In genomic region chr13:59119596-59120394, GRCm38 (mm10) we compare ENCODE assay signal across 26 mouse cellular contexts.
A peak's percentile ranks its signal among the peaks of the same experiment; 100 is the strongest.
DNase-seq lines count a peak whose midpoint lies in the region; ATAC-seq and TF ChIP-seq lines count a peak whose summit lies in the region.
"Had no signal": no experiment of that assay in that cellular context is flagged by ENCODE, and none has a peak within 500 bp of the region (broad histone marks: within the 10 kb centered on the region; RNA-seq: fewer than 3 reads in every experiment).

No protein-coding gene starts in this region.

- no peak for TF ChIP-seq CTCF in kidney, postnatal 0 days (IDR thresholded peaks at IDR 0.05; ENCODE audit: low read depth)

- no peak overlapping the region for H3K9ac ChIP-seq in kidney, postnatal 0 days (ENCODE audit: low read depth, low read length)
- H3K9ac ChIP-seq in midbrain, embryonic 11.5 days (ENCODE audit: low read length): no peak overlapping the region
- H3K9ac ChIP-seq: forebrain, embryonic 13.5 days; heart, embryonic 15.5 days; kidney, embryonic 15.5 days; limb, embryonic 13.5 days; midbrain, embryonic 15.5 days; neural tube, embryonic 15.5 days; stomach, embryonic 15.5 days had no signal

- no peak for DNase-seq in frontal cortex, postnatal 14 days (ENCODE audit: low spot score in 2 of 2)
- peak; percentile 47 for DNase-seq in kidney, postnatal 0 days (ENCODE audit: low spot score)
- no peak for DNase-seq in kidney, postnatal 4 days
- DNase-seq in testis, postnatal 10 days (ENCODE audit: low spot score): peak; percentile 23
- no peak for DNase-seq in testis, postnatal 14 days (ENCODE audit: low spot score)
- no peak for DNase-seq in midbrain, embryonic 11.5 days (ENCODE audit: low spot score, missing footprints)
- DNase-seq: adrenal gland, postnatal 25 days; B cell, adult 2 months; cerebellum, postnatal 36 days; kidney, adult 18-20 months; kidney, postnatal 36 days; layer of hippocampus, adult 9-11 months; retina, postnatal 1 day; right cerebral cortex, postnatal 14 days; thymus, adult 18-20 months; thymus, postnatal 25 days had no signal

- H3K9me3 ChIP-seq in kidney, postnatal 0 days (replicated peaks; ENCODE audit: low read length): 0 out of 2 replicates have a peak, but pooled peaks cover 6% of the 10 kb centered on the region
- H3K9me3 ChIP-seq in midbrain, embryonic 11.5 days (ENCODE audit: control insufficient read depth, low read length): peaks cover 5% of the 10 kb centered on the region
- H3K9me3 ChIP-seq: kidney, embryonic 15.5 days; midbrain, embryonic 15.5 days; stomach, embryonic 15.5 days had no signal

- no peaks in the 10 kb centered on the region for H3K36me3 ChIP-seq in kidney, postnatal 0 days (ENCODE audit: insufficient read depth, low read length)
- H3K36me3 ChIP-seq in midbrain, embryonic 11.5 days (ENCODE audit: control insufficient read depth, insufficient read depth, low read length): no peaks in the 10 kb centered on the region
- H3K36me3 ChIP-seq: heart, embryonic 15.5 days; kidney, embryonic 15.5 days; limb, embryonic 13.5 days; midbrain, embryonic 15.5 days; neural tube, embryonic 15.5 days; stomach, embryonic 15.5 days had no signal

- no peaks in the 10 kb centered on the region for H3K4me1 ChIP-seq in kidney, postnatal 0 days (replicated peaks; ENCODE audit: insufficient read depth, low read length)
- H3K4me1 ChIP-seq in midbrain, embryonic 11.5 days (ENCODE audit: control insufficient read depth, insufficient read depth, low read length): no peaks in the 10 kb centered on the region
- H3K4me1 ChIP-seq: limb, embryonic 13.5 days; neural tube, embryonic 15.5 days; stomach, embryonic 15.5 days had no signal

- no peak overlapping the region for H3K4me3 ChIP-seq in kidney, postnatal 0 days (replicated peaks; ENCODE audit: low read depth, low read length)
- H3K4me3 ChIP-seq in midbrain, embryonic 11.5 days (ENCODE audit: low read depth, low read length): no peak overlapping the region
- H3K4me3 ChIP-seq: forebrain, embryonic 13.5 days; heart, embryonic 15.5 days; kidney, embryonic 15.5 days; limb, embryonic 13.5 days; midbrain, embryonic 15.5 days; neural tube, embryonic 15.5 days; stomach, embryonic 15.5 days had no signal

- WGBS in kidney, postnatal 0 days: 58% methylated on average over 10 of the region's 10 CpGs
- WGBS in midbrain, embryonic 11.5 days: 85% methylated on average over 10 of the region's 10 CpGs

- peak; percentile 55; the same call in 1 of the 2 replicates for ATAC-seq in frontal cortex, adult (ENCODE audit: low TSS enrichment)
- ATAC-seq in kidney, postnatal 0 days (replicated peaks; ENCODE audit: low FRiP score, low read depth): no peak
- no peak for ATAC-seq in midbrain, embryonic 11.5 days (ENCODE audit: low FRiP score)
- ATAC-seq: forebrain, embryonic 13.5 days; hindbrain, embryonic 16.5 days; midbrain, embryonic 15.5 days had no signal

- no peak overlapping the region for H3K27ac ChIP-seq in kidney, postnatal 0 days
- no peak overlapping the region for H3K27ac ChIP-seq in midbrain, embryonic 11.5 days (ENCODE audit: low read depth, low read length)
- H3K27ac ChIP-seq: heart, embryonic 15.5 days; kidney, embryonic 15.5 days; limb, embryonic 13.5 days; midbrain, embryonic 15.5 days; neural tube, embryonic 15.5 days; stomach, embryonic 15.5 days had no signal

- no peaks in the 10 kb centered on the region for H3K27me3 ChIP-seq in kidney, postnatal 0 days (ENCODE audit: insufficient read depth, low read length)
- H3K27me3 ChIP-seq in midbrain, embryonic 11.5 days (ENCODE audit: control insufficient read depth, insufficient read depth, low read length): no peaks in the 10 kb centered on the region
- H3K27me3 ChIP-seq: forebrain, embryonic 13.5 days; heart, embryonic 15.5 days; kidney, embryonic 15.5 days; limb, embryonic 13.5 days; midbrain, embryonic 15.5 days; neural tube, embryonic 15.5 days; stomach, embryonic 15.5 days had no signal

- no peak overlapping the region for H3K4me2 ChIP-seq in kidney, postnatal 0 days (ENCODE audit: low read length)
- H3K4me2 ChIP-seq in midbrain, embryonic 11.5 days: no peak overlapping the region
- H3K4me2 ChIP-seq: forebrain, embryonic 13.5 days; heart, embryonic 15.5 days; kidney, embryonic 15.5 days; limb, embryonic 13.5 days; liver, embryonic 11.5 days; midbrain, embryonic 15.5 days; neural tube, embryonic 15.5 days; stomach, embryonic 15.5 days had no signal

Comparison
In these comparisons a context has a peak if more than half of its experiments do, and no peak if none do; other contexts are left out.
1. DNase-seq: peak in kidney, postnatal 0 days (single experiment) and testis, postnatal 10 days (single experiment); none in frontal cortex, postnatal 14 days (0 of 2), kidney, postnatal 4 days (0 of 2), testis, postnatal 14 days (single experiment) and midbrain, embryonic 11.5 days (single experiment).